ENCODE assay signal across 11 mouse cellular contexts in genomic region chr13:99230495-99230868, GRCm38 (mm10). TPM values are rescaled to one million over a fixed set of nuclear protein-coding genes. Genes with fewer than 3 reads are reported as not detected.
DNase-seq lines count a peak whose midpoint lies in the region; ATAC-seq lines count a peak whose summit lies in the region.
"Had no signal": no experiment of that assay in that cellular context is flagged by ENCODE, and none has a peak within 500 bp of the region (broad histone marks: within the 10 kb centered on the region; RNA-seq: fewer than 3 reads in every experiment).

No protein-coding gene starts in this region.

- H3K9me3 ChIP-seq in heart, embryonic 14.5 days (ENCODE audit: control insufficient read depth, low read length), result no peaks in the 10 kb centered on the region
- no peaks in the 10 kb centered on the region for H3K9me3 ChIP-seq in stomach, embryonic 15.5 days
- H3K9me3 ChIP-seq: neural tube, embryonic 12.5 days had no signal

- H3K4me2 ChIP-seq in heart, embryonic 14.5 days (ENCODE audit: low read length), result no peak overlapping the region
- H3K4me2 ChIP-seq in stomach, embryonic 15.5 days, result no peak overlapping the region
- H3K4me2 ChIP-seq: neural tube, embryonic 12.5 days had no signal

- no peak overlapping the region for H3K4me3 ChIP-seq in heart, embryonic 14.5 days (ENCODE audit: control insufficient read depth in 1 of 2, insufficient read depth in 1 of 2, low read depth in 1 of 2, low read length in 2 of 2)
- no peak overlapping the region for H3K4me3 ChIP-seq in stomach, embryonic 15.5 days (replicated peaks)
- H3K4me3 ChIP-seq: neural tube, embryonic 12.5 days had no signal

- peak; percentile 23 for DNase-seq in layer of hippocampus, adult 9-11 months
- no peak for DNase-seq in layer of hippocampus, adult 9-10 months (ENCODE audit: low spot score)
- DNase-seq in kidney, postnatal 10 days, result peak; percentile 86
- DNase-seq in T-cell, adult 2 months (ENCODE audit: low spot score), result no peak
- no peak for DNase-seq in thymus, postnatal 25 days
- DNase-seq in embryo, embryonic 10.5 days (ENCODE audit: low spot score), result no peak

- no peak for ATAC-seq in heart, embryonic 14.5 days (ENCODE audit: insufficient number of reproducible peaks, insufficient read depth, low FRiP score, low read depth)
- ATAC-seq in stomach, embryonic 15.5 days (ENCODE audit: insufficient read depth, low FRiP score, low read depth), result no peak
- ATAC-seq: forebrain, embryonic 16.5 days had no signal

- no peaks in the 10 kb centered on the region for H3K36me3 ChIP-seq in heart, embryonic 14.5 days (ENCODE audit: control insufficient read depth, insufficient read depth, low read length)
- H3K36me3 ChIP-seq in stomach, embryonic 15.5 days, result no peaks in the 10 kb centered on the region
- H3K36me3 ChIP-seq: neural tube, embryonic 12.5 days had no signal

- peak overlapping the region; percentile 21 to 34; a peak in 2 of 4 replicates for H3K27ac ChIP-seq in heart, embryonic 14.5 days (replicated peaks in 1 of 2; ENCODE audit: control insufficient read depth in 1 of 2, insufficient read depth in 1 of 2, low read depth in 2 of 2, low read length in 2 of 2)
- H3K27ac ChIP-seq in stomach, embryonic 15.5 days, result peak overlapping the region; percentile 18; the same call in 1 of the 2 replicates
- H3K27ac ChIP-seq: liver, embryonic 14.5 days; neural tube, embryonic 12.5 days had no signal

- H3K9ac ChIP-seq in heart, embryonic 14.5 days (ENCODE audit: low read length), result no peak overlapping the region
- no peak overlapping the region for H3K9ac ChIP-seq in stomach, embryonic 15.5 days
- H3K9ac ChIP-seq: liver, embryonic 14.5 days; neural tube, embryonic 12.5 days had no signal

- WGBS in heart, embryonic 14.5 days, result 37% methylated on average over 3 of the region's 3 CpGs
- WGBS in stomach, embryonic 15.5 days, result 48% methylated on average over 3 of the region's 3 CpGs

- H3K4me1 ChIP-seq in heart, embryonic 14.5 days (ENCODE audit: control insufficient read depth in 2 of 2, insufficient read depth in 2 of 2, low read length in 2 of 2), result peaks cover 14 to 27% of the 10 kb centered on the region in 2 experiments
- H3K4me1 ChIP-seq in stomach, embryonic 15.5 days, result peaks cover 2% of the 10 kb centered on the region; the same call in 1 of the 2 replicates
- H3K4me1 ChIP-seq: neural tube, embryonic 12.5 days had no signal

- H3K27me3 ChIP-seq in heart, embryonic 14.5 days (ENCODE audit: control insufficient read depth, insufficient read depth, low read length), result no peaks in the 10 kb centered on the region
- no peaks in the 10 kb centered on the region for H3K27me3 ChIP-seq in stomach, embryonic 15.5 days (replicated peaks)
- H3K27me3 ChIP-seq: neural tube, embryonic 12.5 days had no signal

RNA-seq across cellular contexts. Expression of gene Zfp366, which starts 45.9 kb away (rescaled TPM):
- polyA plus RNA-seq in heart, embryonic 14.5 days (2014; fragmentation: Nextera tagmentation; extraction: Ambion mirVana), result 0.95 and 1.0 TPM in 2 replicates
- 0.57 and 0.68 TPM in 2 replicates for polyA plus RNA-seq in stomach, embryonic 15.5 days (2015; fragmentation: Nextera tagmentation; extraction: Ambion mirVana)

Comparison
In these comparisons a context has a peak if more than half of its experiments do, and no peak if none do; other contexts are left out.
1. DNase-seq: peak in layer of hippocampus, adult 9-11 months (single experiment) and kidney, postnatal 10 days (single experiment); none in layer of hippocampus, adult 9-10 months (single experiment), T-cell, adult 2 months (single experiment), thymus, postnatal 25 days (single experiment) and embryo, embryonic 10.5 days (single experiment).